Mouse (Mus musculus): ENCODE measurements at regions not wholly inside any gene's neighbourhood (a gene's known extent, or its start where the extent isn't known, plus 50 kb on each side); places are given as distances from the start of the nearest gene placed in this dataset.

- no peak overlapping the region for H3K4me3 ChIP-seq
- no peaks in the 10 kb centered on the region for H3K9me3 ChIP-seq
- no peaks in the 10 kb centered on the region for H3K27me3 ChIP-seq
- peaks cover 21% of the 10 kb centered on the region for H3K4me1 ChIP-seq
- H3K4me2 ChIP-seq (replicated peaks) = no peak overlapping the region
- ATAC-seq (ENCODE audit: low FRiP score, low read depth) = peak; percentile 51; the same call in 1 of the 2 replicates
- 23% methylated on average over 9 of the region's 9 CpGs for WGBS
- H3K9ac ChIP-seq = no peak overlapping the region
- no peak overlapping the region for H3K27ac ChIP-seq
- no peaks in the 10 kb centered on the region for H3K36me3 ChIP-seq
Measured at GRCm38 (mm10) chr8:64406775-64407490, 200.9 kb upstream of the Tll1 start.

- Histone ChIP-seq H3K4me3 (no peak overlapping the region), H3K27me3 (peaks cover 3% of the 10 kb centered on the region; the same call in 1 of the 2 replicates), H3K36me3 (no peaks in the 10 kb centered on the region), H3K9me3 (no peaks in the 10 kb centered on the region), H3K27ac (no peak overlapping the region), H3K4me2 (replicated peaks) (no peak overlapping the region), H3K4me1 (peaks cover 8% of the 10 kb centered on the region), H3K9ac (no peak overlapping the region)
- 69% methylated on average over 3 of the region's 3 CpGs for WGBS
- ATAC-seq (ENCODE audit: low FRiP score, low read depth) = no peak
Measured at GRCm38 (mm10) chr8:64399554-64399953, 193.5 kb upstream of the Tll1 start.

- H3K27me3 ChIP-seq = peaks cover 3% of the 10 kb centered on the region; the same call in 1 of the 2 replicates
- H3K36me3 ChIP-seq = no peaks in the 10 kb centered on the region
- H3K4me3 ChIP-seq = no peak overlapping the region
- H3K4me2 ChIP-seq (replicated peaks) = no peak overlapping the region
- H3K27ac ChIP-seq = no peak overlapping the region
- H3K9me3 ChIP-seq = no peaks in the 10 kb centered on the region
- H3K4me1 ChIP-seq = peaks cover 8% of the 10 kb centered on the region
- H3K9ac ChIP-seq = no peak overlapping the region
- 25% methylated on average over 4 of the region's 4 CpGs for WGBS
- ATAC-seq (ENCODE audit: low FRiP score, low read depth) = no peak
Measured at GRCm38 (mm10) chr8:64397876-64398275, 191.8 kb upstream of the Tll1 start.

- Histone ChIP-seq H3K4me1 (peaks cover 8% of the 10 kb centered on the region), H3K9ac (no peak overlapping the region), H3K4me3 (no peak overlapping the region), H3K4me2 (replicated peaks) (no peak overlapping the region), H3K9me3 (no peaks in the 10 kb centered on the region), H3K27me3 (peaks cover 3% of the 10 kb centered on the region; the same call in 1 of the 2 replicates), H3K36me3 (no peaks in the 10 kb centered on the region), H3K27ac (no peak overlapping the region)
- 87% methylated on average over 5 of the region's 5 CpGs for WGBS
- ATAC-seq (ENCODE audit: low FRiP score, low read depth) = no peak
Measured at GRCm38 (mm10) chr8:64395816-64396215, 189.7 kb upstream of the Tll1 start.

GRCm38 (mm10) chr8:64389488-64389887 lies 183.4 kb upstream of the Tll1 start:
- H3K4me1 ChIP-seq = peaks cover 6% of the 10 kb centered on the region
- H3K4me3 ChIP-seq = no peak overlapping the region
- no peaks in the 10 kb centered on the region for H3K36me3 ChIP-seq
- no peaks in the 10 kb centered on the region for H3K9me3 ChIP-seq
- 27% methylated on average over 5 of the region's 5 CpGs for WGBS
- no peaks in the 10 kb centered on the region for H3K27me3 ChIP-seq
- H3K4me2 ChIP-seq (replicated peaks) = no peak overlapping the region
- no peak overlapping the region for H3K9ac ChIP-seq
- H3K27ac ChIP-seq = no peak overlapping the region
- peak; percentile 67 for ATAC-seq (ENCODE audit: low FRiP score, low read depth)

GRCm38 (mm10) chr8:64388299-64388698 lies 182.2 kb upstream of the Tll1 start:
- H3K4me2 ChIP-seq (replicated peaks) = no peak overlapping the region
- H3K9me3 ChIP-seq = 0 out of 2 replicates have a peak, but pooled peaks cover 3% of the 10 kb centered on the region
- no peaks in the 10 kb centered on the region for H3K27me3 ChIP-seq
- ATAC-seq (ENCODE audit: low FRiP score, low read depth) = no peak
- no peak overlapping the region for H3K4me3 ChIP-seq
- H3K27ac ChIP-seq = no peak overlapping the region
- H3K36me3 ChIP-seq = no peaks in the 10 kb centered on the region
- WGBS = 87% methylated on average over 2 of the region's 2 CpGs
- peaks cover 6% of the 10 kb centered on the region for H3K4me1 ChIP-seq
- H3K9ac ChIP-seq = no peak overlapping the region

GRCm38 (mm10) chr8:64379732-64380349 lies 173.8 kb upstream of the Tll1 start:
- H3K27me3 ChIP-seq = no peaks in the 10 kb centered on the region
- no peaks in the 10 kb centered on the region for H3K36me3 ChIP-seq
- H3K9ac ChIP-seq = no peak overlapping the region
- H3K9me3 ChIP-seq = 0 out of 2 replicates have a peak, but pooled peaks cover 4% of the 10 kb centered on the region
- no peak overlapping the region for H3K27ac ChIP-seq
- no peaks in the 10 kb centered on the region for H3K4me1 ChIP-seq
- ATAC-seq (ENCODE audit: low FRiP score, low read depth) = no peak; the same call in 1 of the 2 replicates
- no peak overlapping the region for H3K4me3 ChIP-seq
- 60% methylated on average over 9 of the region's 9 CpGs for WGBS
- H3K4me2 ChIP-seq (replicated peaks) = no peak overlapping the region

GRCm38 (mm10) chr8:64377830-64378229 lies 171.8 kb upstream of the Tll1 start:
- H3K4me1 ChIP-seq = no peaks in the 10 kb centered on the region
- H3K9ac ChIP-seq = no peak overlapping the region
- H3K36me3 ChIP-seq = no peaks in the 10 kb centered on the region
- no peak overlapping the region for H3K4me3 ChIP-seq
- no peak for ATAC-seq (ENCODE audit: low FRiP score, low read depth)
- H3K27ac ChIP-seq = no peak overlapping the region
- WGBS = 76% methylated on average over 2 of the region's 2 CpGs
- H3K9me3 ChIP-seq = no peaks in the 10 kb centered on the region
- H3K27me3 ChIP-seq = no peaks in the 10 kb centered on the region
- H3K4me2 ChIP-seq (replicated peaks) = no peak overlapping the region

- WGBS = 86% methylated on average over 4 of the region's 4 CpGs
- no peaks in the 10 kb centered on the region for H3K27me3 ChIP-seq
- no peak overlapping the region for H3K27ac ChIP-seq
- H3K36me3 ChIP-seq = no peaks in the 10 kb centered on the region
- H3K4me2 ChIP-seq (replicated peaks) = no peak overlapping the region
- 0 out of 2 replicates have a peak, but pooled peaks cover 2% of the 10 kb centered on the region for H3K4me1 ChIP-seq
- H3K9ac ChIP-seq = no peak overlapping the region
- ATAC-seq (ENCODE audit: low FRiP score, low read depth) = no peak
- no peaks in the 10 kb centered on the region for H3K9me3 ChIP-seq
- H3K4me3 ChIP-seq = no peak overlapping the region
Measured at GRCm38 (mm10) chr8:64375509-64375908, 169.4 kb upstream of the Tll1 start.

- WGBS = 66% methylated on average over 5 of the region's 5 CpGs
- H3K27me3 ChIP-seq = no peaks in the 10 kb centered on the region
- H3K4me3 ChIP-seq = no peak overlapping the region
- H3K4me1 ChIP-seq = 0 out of 2 replicates have a peak, but pooled peaks cover 2% of the 10 kb centered on the region
- H3K9me3 ChIP-seq = no peaks in the 10 kb centered on the region
- H3K4me2 ChIP-seq (replicated peaks) = no peak overlapping the region
- H3K27ac ChIP-seq = no peak overlapping the region
- H3K9ac ChIP-seq = no peak overlapping the region
- no peak for ATAC-seq (ENCODE audit: low FRiP score, low read depth)
- H3K36me3 ChIP-seq = no peaks in the 10 kb centered on the region
Measured at GRCm38 (mm10) chr8:64374980-64375379, 168.9 kb upstream of the Tll1 start.

GRCm38 (mm10) chr8:64369973-64370372 lies 163.9 kb upstream of the Tll1 start:
- 0 out of 2 replicates have a peak, but pooled peaks cover 2% of the 10 kb centered on the region for H3K4me1 ChIP-seq
- no peaks in the 10 kb centered on the region for H3K9me3 ChIP-seq
- ATAC-seq (ENCODE audit: low FRiP score, low read depth) = no peak
- no peaks in the 10 kb centered on the region for H3K27me3 ChIP-seq
- H3K4me3 ChIP-seq = no peak overlapping the region
- H3K9ac ChIP-seq = no peak overlapping the region
- H3K4me2 ChIP-seq (replicated peaks) = no peak overlapping the region
- H3K27ac ChIP-seq = no peak overlapping the region
- WGBS = 35% methylated on average over 6 of the region's 6 CpGs
- no peaks in the 10 kb centered on the region for H3K36me3 ChIP-seq

- Histone ChIP-seq H3K27me3 (no peaks in the 10 kb centered on the region), H3K36me3 (no peaks in the 10 kb centered on the region), H3K4me3 (no peak overlapping the region), H3K9ac (no peak overlapping the region), H3K4me2 (replicated peaks) (no peak overlapping the region), H3K4me1 (0 out of 2 replicates have a peak, but pooled peaks cover 2% of the 10 kb centered on the region), H3K27ac (no peak overlapping the region), H3K9me3 (no peaks in the 10 kb centered on the region)
- no peak for ATAC-seq (ENCODE audit: low FRiP score, low read depth)
- WGBS = 91% methylated on average over 4 of the region's 4 CpGs
Measured at GRCm38 (mm10) chr8:64367906-64368305, 161.8 kb upstream of the Tll1 start.

Measured in limb, embryonic 13.5 days (tissue).